Mouse (Mus musculus) skeletal muscle tissue, postnatal 0 days (tissue): Measurements from ENCODE around the gene Tac1. TPM values are rescaled to one million over a fixed set of nuclear protein-coding genes. Genes with fewer than 3 reads are reported as not detected.

Experiments used
- polyA plus RNA-seq: library from polyadenylated mRNA; unstranded; fragments of >200 nt; fragmentation: Nextera tagmentation; extraction: Ambion mirVana; gene quantifications from 2 replicates; pipeline ENCODE4 v1.2.1, GENCODE M21; 2015

The Tac1 gene
- 0.18 and 0.36 TPM in 2 replicates for polyA plus RNA-seq

DNA sequence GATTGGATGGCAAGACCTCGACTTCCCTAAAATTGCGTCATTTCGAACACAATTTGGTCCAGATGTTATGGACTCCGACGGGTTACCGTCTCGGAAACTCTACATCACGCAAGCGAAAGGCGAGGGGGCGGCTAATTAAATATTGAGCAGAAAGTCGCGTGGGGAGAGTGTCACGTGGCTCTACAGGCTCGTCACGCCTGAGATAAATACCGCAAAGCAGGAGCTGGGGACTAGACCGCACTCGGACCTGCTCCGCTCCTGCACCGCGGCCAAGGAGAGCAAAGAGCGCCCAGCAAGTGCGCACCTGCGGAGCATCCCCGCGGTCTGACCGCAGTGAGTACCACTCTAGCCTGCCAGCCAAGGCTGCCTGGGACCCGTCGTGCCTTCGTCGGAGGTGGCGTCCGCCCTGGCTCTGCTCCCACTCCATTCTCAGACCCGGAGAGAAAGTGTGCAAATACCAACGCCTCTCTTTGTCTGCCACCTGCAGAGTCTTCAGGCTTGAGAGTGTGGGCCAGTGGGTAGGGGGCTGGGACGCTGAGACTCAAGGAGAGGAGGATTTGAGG is at the start of gene Tac1:
Gene Tac1 (plus strand): TSS at position 51 of the 563 bp plus-strand sequence.

Other genes starting within 250 kb of the Tac1 start
- 73.1 and 88.6 TPM in 2 replicates for gene Asns, start 138.4 kb downstream of the Tac1 start, polyA plus RNA-seq